Mouse (Mus musculus) spleen, postnatal 4 days (tissue): ENCODE data around the gene Tsnax.

Experiments
- DNase-seq, 2 experiments: peaks; one replicate each; pipeline ENCODE4 v3.0.0; 2022; ENCODE audit warnings: low spot score in 2 of 2

The Tsnax gene

GRCm38 (mm10) chr8:125012695-125013627 lies at the start of gene Tsnax:
Tsnax (plus strand) TSS chr8:125012997.
- peak; percentile 82 to 90 for DNase-seq

- no peak for DNase-seq
Measured at GRCm38 (mm10) chr8:124963246-124963645, 49.6 kb upstream of the Tsnax start.

GRCm38 (mm10) chr8:124964966-124965365 lies 47.8 kb upstream of the Tsnax start:
- no peak for DNase-seq

DNA sequence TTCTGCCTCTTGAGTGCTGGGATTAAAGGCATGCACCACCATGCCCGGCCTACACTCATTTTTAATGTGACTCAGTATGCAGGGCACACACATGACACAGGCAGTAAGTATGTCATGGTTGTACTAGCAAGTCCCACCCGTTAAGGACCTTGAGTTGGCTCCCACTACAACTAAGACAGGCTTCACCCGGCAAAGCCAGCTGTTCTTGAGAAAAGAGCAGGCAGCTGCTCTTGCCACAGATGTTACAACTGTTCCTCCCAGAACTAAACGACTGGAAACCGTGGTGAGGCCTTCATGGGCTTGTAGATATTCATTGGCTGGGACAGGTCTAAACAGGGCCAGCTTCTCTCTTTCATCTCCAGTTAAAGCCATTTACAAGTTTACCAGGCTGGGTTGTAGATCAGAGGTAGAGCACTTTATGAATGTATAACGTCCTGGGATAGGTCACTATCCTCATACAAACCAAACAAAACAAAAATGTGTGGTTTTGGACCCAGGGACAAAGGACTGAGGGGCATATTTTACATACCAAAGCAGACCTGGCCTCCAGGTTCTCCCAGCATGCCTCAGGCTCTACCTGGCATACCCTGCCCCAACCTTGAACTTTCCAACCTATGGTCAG lies 42.4 kb upstream of the Tsnax start:
- DNase-seq, result no peak

- no peak for DNase-seq
Measured at GRCm38 (mm10) chr8:124973221-124973620, 39.6 kb upstream of the Tsnax start.

DNA sequence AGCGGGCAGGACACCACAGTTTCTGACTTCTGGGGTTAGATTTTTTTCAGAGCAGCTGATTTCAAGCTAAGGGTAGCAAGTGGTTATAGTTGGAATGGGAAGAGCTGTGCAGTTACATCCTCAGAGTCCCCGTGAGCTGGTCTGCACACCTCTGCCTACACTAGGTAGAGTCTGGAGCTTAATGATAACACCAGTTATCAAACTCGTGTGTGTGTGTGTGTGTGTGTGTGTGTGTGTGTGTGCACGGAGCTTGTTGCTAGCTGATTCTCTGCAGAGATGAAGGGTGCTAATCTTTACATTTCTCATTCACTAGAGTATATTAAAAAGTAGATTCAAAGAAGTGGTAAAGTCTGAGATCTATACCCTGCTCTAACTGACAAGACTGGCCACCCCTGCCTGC lies 38.5 kb upstream of the Tsnax start:
- DNase-seq, result no peak

DNA sequence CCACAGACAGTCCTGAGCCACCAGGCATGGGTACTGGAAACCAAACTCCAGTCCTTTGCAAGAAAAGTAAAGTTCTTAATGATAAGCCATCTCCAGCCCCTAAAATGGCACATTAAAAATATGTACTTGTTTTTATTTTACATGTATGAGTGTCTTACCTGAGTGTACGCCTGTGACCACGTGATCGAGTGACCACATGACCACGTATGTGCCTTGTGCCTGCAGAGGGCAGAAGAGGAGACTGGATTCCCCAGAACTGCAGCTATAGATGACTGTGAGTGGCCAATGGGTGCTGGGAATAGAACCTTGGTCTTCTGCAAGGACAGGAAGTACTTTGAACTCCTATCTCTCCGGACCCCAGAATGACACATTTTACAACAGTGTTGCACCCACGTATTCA lies 36.6 kb upstream of the Tsnax start:
- DNase-seq, result no peak

DNA sequence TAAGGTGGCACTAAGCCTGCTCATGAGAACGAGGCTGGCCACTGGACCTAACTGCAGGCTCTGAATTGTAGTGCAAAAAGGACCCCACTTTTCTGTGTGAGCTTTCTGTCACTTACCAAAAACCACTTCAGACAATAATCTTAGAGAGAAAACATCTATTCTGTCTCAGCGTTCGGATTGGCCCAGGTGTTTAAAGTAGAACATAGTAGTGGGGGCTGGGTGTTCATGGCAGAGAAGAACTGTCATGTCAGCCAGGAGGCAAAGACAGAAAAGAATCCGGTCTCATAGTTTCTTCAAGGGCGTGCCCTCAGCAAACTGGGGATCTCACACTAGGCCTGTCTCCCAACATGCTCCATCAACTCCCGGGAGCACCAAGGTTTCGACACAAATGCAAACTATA lies 34.8 kb upstream of the Tsnax start:
- no peak for DNase-seq

GRCm38 (mm10) chr8:124980036-124980435 lies 32.8 kb upstream of the Tsnax start:
- no peak for DNase-seq

- DNase-seq, result no peak
Measured at GRCm38 (mm10) chr8:124980828-124981227, 32.0 kb upstream of the Tsnax start.

DNA sequence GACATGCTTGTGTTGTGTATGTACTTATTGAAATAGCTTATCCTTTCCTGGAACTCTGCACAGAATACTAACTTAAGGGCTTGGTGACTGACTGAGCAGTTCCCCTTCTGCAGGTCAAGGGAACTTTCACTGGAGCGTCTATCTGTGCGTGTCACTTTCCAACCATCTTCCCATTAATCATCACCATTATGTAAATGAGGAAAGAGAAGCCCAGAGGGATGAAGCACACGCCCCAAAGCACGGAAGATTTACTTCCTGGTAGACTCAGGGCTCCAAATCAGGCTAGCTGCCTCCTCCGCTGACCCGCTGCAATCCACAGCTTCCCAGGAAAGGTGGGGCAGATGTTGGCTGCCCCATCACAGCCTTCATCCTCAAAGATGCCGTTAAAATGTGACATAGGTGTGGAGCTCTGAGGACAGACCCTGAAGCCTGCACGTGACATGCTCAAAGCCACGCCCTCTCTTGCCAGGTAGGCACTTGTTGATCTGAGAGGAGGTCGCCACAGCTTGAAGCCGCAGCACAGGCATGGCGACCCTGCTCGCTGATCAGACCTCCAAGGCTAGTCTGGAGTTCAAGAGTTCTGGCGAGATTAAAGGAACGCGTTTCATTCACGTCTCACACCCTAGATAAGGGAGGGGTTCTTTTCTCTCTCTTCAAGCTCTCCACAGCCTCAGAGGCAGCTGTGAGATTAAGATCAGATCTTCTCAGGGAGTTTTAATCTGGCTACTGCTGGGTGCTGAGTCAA lies 21.7 kb upstream of the Tsnax start:
- no peak for DNase-seq

DNA sequence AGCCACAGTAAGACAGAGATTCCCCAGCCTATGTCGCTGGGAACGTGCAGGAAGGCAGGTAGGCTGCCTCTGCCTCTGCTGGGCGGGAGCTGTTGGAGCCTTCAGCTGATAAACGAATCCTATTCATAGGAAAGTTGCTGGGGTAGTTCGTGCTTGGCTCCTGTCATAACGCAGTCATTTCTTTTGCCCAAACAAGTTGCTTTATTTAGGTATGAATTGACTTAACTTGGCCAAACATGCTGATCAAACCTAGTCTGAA lies 21.2 kb upstream of the Tsnax start:
- no peak for DNase-seq

DNA sequence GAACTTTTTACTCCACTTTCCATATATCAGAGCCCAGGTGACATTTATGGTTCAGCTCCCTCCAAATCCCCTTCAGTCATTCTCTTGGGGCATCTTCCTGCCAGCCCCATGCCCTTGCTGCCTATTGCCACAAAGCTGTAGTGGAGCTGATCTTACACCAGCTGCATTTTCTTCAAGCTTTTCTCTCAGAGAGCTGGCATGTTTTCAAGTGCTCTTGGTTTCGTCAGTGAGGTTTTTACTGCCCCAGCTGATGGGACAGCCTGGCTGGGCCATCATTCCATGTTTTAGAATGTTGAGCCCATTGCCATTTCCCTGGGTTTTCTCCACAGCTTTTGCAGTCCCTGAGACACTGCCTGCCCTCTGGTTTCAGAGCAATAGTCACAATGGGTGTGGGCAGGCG lies 17.0 kb upstream of the Tsnax start:
- DNase-seq, result no peak

DNA sequence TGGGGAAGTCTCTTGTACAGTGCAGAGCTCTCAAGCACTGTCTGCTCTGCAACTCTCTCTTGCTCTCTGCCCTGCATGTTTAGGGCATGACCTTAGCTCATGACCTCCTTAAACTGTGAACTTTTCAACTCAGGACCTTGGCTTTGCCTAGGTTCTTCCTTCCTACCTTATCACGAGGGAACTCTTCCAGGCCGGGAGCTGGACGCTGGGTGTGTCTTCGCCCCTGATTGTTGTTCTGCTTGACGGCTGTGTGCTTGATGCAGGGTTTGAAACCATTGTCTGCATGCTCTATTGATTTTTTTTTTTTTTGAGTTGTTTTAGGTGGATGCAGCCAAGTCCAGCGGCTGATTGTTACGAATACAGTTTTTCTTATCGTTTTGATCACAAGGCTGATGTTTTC lies 11.3 kb downstream of the Tsnax start:
- no peak for DNase-seq

DNA sequence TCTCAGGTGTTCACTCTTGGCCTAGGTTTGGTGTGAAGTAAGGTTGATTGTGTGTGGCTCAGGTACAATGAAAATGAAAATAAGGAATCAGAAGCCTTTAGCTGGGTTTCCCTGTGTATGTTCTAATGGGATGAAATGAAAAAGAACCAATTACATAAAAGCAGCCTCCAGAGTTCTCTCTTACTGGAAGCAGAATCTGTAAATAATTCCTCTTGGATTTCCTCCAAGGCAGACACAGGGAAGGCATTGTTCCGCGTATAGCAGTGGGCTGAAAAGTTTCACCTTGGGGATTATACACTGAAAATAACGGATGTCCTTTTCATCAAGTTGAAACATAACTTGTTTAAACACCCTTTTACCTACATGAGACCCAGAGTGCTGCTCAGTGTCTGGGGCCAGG lies 14.4 kb downstream of the Tsnax start:
- DNase-seq, result no peak

- DNase-seq, result no peak
Measured at GRCm38 (mm10) chr8:125028841-125029240, 16.0 kb downstream of the Tsnax start.

GRCm38 (mm10) chr8:125031276-125031675 lies 18.5 kb downstream of the Tsnax start:
- no peak for DNase-seq

GRCm38 (mm10) chr8:125034669-125035068 lies 21.9 kb downstream of the Tsnax start:
- DNase-seq, result peak; percentile 60 to 89

- DNase-seq, result no peak
Measured at GRCm38 (mm10) chr8:125037081-125037480, 24.3 kb downstream of the Tsnax start.

GRCm38 (mm10) chr8:125038731-125039130 lies 25.9 kb downstream of the Tsnax start:
- DNase-seq, result no peak

GRCm38 (mm10) chr8:125040587-125041375 lies 28.0 kb downstream of the Tsnax start:
- no peak for DNase-seq

DNA sequence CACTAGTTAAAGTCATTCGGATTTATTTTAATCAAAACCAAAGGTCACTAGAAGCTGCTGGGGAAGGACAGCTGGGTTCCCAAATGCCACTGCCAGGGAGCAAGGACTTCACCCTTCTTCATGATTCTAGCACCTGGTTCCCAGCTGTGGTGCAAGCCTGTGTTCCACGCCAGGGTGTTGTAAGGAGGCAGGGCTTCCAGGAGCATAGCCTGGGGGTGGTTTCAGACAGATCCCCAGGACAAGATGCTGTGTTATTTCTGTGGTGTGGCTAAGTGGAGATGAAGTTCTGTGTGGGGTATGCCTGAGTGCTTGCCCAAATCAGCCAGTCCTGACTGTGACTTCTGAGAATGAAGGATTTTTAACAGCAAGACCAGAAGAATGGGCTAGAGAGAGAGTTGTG lies 28.7 kb downstream of the Tsnax start:
- DNase-seq, result no peak
